Mouse (Mus musculus) c-Kit-positive CD71-positive TER-119-positive erythroid progenitor cells, embryonic 14.5 days (primary cell): Measurements from ENCODE around the gene Grm1.
"Not testable (repeated sequence)": the region's sequence is repeated elsewhere in the genome, so short reads cannot be mapped to it uniquely, and the experiment has no call there.

ENCODE experiments used
- DNase-seq: peaks from one replicate; pipeline ENCODE4 v3.0.0-alpha.2; 2013; ENCODE audit warnings: low spot score

Gene Grm1

DNA sequence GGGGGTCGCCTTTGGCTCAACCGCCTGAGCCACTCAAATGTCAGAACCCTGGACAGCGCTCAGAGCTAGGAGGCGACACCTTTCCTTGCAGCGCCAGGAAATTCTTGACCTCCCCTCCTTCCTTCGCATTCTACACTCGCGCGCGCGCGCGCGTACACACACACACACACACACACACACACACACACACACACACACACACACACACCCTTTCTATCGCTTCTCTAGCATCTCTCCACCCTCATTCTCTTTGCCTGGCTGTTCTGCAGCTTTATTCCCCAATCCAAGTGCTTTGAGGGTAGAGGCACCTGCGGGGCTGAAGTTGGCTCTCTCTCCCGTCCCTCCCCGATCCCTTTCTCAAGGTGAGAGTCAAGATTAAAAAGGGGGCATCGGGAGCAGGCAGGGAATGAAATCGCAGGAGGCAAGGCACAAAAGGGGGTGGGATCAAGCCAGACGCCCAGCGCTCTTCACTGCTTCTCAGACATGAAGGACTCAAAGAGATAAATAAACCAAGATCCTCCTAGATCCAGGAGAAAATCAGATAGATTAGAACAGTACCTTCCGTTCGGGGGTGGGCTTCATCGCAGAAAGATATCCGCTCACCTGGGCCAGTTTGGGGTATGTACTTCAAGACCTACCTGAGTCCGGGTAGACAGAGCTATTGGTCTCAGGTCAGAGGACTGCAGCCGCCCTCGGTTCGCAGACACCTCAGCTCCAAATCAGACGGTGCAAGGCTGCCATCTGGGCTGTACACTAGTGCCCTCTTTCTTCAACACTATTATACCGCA is at the start of gene Grm1:
Gene Grm1 (minus strand): TSS at position 746 of the 788 bp plus-strand sequence.
- no peak for DNase-seq

DNA sequence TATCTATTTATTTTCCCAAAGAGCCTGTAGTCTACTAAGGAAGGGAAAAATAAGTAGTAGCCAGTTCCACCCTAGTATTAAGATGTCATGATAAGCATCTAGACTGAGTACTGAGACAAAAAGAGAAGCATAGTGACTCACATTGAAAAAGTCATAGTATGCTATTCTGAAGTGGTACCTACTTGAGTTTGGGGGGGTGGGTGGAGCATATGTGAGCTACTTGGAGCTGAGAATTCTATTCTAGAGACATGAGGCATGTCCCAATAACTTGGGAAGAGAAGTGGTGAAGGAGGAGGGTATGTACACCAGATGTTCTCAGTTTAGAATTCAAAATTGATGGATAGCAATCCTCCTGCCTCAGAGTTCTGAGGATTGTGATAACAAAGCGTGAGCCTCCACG is 39.6 kb upstream of the Grm1 start:
- no peak for DNase-seq

DNA sequence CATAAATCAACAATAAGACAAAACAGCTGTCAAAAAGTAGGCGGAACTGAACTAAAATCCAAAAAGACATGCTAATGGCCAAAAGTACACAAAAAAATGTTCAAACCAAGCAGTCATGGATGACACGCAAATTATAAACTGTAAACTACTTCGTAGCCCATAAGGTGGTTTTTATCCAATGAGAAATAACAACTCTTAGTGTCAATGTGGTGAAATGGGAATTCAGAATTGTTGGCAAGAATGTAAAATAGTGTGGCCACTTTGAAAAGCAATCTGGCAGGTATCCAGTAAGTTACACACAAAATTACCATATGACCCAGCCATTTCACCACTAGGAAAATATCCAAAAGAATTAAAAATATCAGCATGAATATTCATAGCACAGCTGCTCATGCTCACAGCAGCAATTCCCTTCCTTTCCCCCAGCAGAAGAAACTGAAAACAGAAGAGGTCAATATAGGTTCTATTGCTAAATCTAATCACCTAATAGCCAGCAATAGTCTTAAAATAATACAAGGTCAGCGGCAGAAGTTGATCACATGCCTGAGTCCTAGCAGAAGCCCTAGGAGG is 16.4 kb upstream of the Grm1 start:
- no peak for DNase-seq

DNA sequence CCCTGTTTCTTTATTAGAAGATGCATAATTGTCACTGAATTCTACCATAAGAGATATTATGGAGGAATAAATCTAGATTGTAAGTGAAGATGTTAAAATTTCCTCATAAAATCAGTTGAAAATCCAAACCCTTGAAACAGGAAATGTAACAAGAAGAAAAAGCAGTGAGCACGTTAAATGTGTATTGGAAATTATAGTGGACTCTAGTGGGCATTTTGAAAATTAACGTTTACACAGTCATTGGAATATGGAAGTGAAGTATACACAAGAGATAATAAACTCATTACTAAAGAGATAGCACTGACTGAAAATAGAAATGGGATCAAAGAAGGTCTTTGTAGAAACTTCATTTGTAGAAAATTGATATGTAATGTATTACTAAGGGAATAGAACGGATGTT is 4.2 kb upstream of the Grm1 start:
- no peak for DNase-seq

DNA sequence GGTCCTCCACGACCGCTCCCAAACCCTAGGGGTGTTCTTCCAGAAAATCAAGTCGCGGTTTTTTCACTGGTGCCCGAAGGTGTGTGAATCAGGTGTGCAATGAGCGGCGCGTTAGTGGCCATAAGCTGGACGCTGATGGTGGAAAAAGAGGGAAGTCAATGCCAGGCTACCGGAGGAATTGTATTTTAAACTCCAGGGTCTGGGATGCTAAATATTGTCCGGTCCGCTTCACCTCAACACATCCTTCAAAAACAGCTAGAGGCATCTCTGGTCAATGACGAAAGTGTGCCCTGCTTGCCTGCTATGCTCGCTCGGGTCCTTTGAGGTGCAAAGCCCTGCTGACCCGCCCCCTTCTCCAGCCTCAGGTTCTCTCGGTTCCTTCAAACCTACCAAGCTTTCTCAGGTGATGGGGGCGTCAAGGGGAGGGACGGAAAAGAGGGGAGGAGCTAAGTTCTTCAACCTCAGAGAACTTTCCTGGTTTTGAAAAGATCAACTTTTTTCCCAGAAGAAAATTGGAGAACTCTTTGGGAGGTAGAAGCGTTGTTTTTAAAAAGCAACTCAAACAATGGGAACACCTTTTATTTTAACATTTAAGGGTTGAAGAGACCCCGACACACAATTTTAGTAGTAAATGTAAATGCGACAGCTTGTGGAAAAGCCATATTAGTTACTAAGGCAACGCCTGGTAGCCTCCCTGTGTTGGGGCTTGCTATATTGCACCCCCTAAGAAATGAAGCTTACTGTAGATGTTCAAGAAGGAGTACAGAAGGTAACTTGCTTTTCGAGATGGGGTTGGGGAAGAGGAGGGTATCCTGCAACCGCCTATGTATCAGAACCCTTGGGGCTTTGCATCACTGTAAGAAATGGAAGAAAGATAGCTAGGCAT is 1.2 kb downstream of the Grm1 start:
- no peak for DNase-seq

DNA sequence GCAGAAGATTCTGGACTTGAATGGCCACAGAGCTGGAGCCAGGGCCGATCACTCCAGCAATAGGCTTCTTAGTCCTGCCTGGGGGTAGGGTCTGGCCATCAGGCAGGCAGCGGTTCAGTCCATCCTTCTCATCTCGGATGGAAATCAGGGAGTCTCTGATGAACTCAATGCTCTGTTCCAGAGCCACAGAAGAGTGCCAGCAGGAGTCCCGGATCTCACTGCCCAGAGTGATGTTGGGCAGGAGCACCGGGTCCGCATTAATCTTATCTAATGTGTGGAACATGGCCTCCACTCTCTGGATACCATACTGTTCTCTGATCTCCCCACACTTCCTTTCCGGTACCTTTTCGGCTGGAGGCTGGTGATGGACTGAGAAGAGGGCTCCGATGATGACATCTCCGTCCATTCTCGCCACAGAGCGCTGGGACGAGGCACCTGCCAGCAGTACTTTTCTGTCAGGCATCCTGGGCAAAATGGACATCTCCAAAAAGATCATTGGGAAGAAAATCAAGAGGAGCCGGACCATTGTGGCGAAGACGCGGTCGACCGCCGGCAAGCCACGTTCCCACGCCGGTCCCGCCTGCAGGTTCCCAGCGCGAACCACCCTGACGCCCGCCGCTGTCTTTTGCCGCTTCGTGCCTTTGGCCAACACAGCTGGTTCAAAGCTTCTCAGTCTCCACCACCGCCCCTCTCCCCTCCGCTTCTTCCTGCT is 2.0 kb downstream of the Grm1 start:
- DNase-seq: no peak

DNA sequence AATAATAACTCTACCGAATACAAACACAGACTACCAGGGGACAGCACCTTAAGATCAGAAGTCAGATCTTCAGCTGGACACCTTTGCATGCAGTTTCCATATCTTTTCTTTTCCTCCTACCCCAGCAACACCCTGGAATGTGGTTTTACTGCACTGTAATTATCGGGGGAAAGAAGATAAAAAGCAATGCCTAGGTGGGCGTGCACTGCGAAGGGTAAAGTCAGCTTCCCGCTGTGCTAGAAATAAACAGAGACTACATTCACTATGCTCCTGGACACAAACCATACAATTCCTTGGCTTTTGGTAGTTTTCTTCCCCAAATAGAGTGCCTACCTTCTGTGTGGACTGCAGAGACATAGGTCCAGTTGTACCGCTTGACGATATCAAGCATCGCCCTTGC is 2.6 kb downstream of the Grm1 start:
- no peak for DNase-seq

DNA sequence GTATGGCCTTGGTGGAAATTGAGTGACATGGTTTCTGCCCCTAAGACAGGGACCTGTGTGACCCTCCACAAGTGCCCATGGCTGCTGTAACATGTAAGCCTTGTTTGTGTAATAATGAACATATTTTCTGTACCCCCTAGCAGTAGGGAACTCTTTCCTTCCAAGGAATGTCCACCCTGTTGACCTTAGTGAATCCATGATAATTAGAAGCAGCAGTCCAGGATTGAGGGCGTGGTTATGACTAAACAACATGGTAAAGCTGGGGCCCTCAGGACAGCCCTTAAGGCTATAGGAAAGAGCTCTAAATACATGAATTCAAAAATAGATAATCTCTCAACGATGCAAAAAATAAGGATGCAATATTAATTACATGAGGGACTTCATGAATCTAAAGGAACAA is 17.0 kb downstream of the Grm1 start:
- no peak for DNase-seq

DNA sequence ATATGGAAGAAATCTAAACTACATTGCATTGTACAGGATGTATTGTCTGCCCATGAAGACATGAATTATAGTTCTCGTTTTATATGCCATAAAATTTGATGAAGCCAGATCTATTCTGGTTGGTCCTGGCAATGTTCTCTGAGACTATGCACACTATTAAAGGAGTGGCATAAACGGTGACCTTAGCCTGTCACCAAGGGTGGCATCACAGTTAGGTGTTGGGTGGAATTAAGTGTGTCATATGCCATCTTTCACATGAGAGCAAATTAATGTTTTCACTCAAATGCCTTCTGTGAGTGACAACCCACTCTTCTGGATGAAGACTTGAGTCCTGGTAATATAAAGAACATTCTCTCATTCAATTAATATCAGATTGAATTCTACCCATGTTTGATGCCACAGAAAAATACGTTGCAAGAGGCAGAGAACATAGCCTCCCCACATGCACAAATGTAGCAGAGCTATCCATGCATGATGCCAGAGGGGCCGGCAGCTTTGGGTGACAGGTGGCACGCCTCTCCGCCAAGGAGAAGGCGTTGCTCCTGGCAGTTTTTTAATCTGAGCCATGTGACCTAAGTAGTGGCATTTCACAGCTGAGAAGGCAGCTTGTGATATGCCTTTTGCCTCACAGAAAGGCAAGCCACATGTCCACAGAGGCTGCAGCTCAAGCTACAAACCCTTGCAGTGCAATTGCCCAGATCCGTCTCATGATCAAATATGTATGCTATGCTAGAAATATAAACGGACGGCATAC is 20.7 kb downstream of the Grm1 start:
- no peak for DNase-seq

DNA sequence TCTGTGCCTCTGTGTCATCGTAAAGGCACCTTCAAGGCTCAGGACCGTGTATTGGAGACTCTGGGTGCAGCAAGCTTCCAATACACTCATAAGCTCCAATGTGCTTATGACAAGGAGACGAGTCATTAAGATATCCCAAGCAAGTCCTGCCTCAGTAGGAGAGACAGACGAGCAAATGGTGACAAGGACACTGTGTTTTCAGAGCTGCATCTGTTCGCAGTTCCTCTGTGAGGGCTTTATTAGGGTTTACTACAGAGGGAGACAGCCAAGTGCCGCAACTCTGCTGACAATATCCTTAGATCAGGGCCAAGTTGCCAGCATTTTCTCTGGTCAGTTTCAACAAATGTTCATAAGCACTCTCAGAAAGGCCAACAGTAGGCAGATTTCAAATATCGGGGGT is 32.8 kb downstream of the Grm1 start:
- DNase-seq: no peak

DNA sequence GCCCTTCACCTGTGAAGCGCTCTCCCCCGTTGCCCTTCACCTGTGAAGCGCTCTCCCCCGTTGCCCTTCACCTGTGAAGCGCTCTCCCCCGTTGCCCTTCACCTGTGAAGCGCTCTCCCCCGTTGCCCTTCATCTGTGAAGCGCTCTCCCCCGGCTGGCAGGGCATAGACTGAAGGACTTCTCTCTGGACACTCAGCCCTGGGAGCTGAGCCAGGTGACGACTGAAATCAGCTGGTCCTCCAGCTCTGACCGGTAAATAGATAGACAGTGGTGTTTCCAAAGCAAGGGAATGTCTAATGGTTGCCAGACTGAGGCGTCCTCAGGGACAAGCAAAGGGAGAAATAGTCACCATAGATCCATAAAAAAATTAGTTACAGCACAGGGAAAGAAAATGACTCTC is 36.7 kb downstream of the Grm1 start:
- DNase-seq: not testable (repeated sequence)

DNA sequence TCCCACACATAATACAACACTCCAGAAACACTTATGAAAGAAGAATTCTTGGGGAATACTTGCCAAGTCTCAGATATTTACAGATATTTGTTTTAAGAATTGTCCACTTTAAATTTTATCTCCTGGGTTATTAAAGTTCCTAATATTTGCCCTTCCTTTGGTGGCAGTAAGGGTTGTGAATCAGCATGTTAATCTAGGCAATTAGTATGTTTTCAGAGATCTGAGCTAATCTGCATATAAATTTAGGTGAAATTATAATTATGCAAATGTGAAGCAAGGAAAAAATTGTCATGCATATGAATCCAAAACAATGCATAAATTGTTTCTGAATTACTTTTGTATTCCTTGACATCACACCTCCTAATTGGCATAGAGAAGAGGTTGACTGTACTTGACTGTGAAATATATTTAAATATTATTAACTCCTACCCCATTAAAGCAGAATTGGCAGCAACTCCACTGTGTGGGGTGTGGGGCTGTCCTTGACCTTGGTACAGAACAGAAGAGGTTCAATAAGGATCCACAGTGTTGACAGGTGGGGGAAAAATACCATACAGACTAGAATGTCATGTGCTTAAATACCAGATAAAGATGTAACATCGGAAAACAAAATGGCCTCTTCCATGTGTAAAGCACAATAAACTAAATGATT is 37.6 kb downstream of the Grm1 start:
- DNase-seq: no peak

DNA sequence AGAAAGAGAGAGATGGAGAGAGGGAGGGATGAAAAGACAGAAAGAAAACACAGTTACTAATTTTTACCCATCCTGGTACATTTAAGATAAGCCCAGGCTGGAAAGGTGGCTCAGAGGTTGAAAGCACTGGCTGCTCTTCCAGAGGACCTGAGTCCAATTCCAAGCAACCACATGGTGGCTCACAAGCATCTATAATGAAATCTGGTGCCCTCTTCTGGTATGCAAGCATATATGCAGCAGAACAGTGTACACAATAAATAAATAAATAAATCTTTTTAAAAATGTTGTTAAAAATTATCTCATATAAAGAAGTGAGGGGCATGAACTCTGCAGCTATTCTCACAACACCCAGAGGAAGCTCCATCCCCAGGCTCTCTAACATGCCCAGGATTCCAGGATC is 42.8 kb downstream of the Grm1 start:
- DNase-seq: no peak

DNA sequence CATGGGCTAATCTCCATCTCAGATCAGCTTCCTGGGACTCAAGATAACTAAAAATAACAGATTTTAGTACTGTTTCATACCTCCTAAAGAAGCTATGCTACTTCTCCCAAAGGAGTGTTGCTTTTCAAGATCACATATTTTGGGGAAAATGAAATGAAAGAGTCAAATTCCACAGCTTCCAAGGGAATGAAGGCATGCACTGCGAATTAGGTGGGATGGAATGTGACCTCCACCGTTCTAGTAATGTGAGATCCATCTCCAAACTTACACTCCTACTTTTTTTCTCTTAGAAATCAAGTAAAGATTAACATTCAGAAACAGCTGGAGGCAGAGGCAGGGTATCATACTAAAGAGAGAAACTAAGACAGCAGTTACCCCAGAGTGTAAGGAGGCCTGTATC is 49.9 kb downstream of the Grm1 start:
- DNase-seq: no peak

DNA sequence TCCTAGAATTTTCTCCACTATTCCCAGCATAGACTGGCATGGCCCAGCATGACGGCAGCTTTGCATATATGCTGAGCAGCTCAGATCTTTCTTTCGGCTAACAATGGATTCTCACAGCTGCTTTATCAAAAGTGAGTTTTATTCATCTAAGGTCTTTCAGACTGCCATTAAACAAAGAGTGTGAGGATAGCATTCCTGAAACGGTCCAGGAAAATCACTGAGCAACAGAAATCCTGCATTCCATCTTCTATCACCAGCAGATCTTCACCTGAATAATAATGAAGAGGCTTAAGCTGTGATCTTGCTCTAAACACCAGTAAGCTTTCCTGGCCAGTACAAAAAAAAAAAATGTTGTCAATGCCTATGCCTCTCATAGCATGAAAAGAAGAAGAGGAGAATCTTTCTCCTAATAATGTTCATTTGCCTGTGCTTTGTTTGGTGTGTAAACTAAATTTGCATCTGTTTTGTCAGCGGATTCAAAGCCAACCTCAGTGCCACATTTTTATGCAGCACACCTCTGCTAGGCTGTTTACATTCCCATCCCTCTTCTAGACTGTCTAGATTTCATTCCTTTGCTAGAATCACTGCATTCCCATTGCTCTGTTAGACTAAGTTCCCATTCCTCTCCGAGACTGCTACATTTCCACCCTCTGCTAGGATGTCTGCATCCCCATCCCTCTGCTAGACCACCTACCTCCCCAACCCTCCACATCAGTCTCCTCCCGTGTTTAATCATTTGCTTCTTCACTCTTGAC is 56.2 kb downstream of the Grm1 start:
- DNase-seq: no peak

DNA sequence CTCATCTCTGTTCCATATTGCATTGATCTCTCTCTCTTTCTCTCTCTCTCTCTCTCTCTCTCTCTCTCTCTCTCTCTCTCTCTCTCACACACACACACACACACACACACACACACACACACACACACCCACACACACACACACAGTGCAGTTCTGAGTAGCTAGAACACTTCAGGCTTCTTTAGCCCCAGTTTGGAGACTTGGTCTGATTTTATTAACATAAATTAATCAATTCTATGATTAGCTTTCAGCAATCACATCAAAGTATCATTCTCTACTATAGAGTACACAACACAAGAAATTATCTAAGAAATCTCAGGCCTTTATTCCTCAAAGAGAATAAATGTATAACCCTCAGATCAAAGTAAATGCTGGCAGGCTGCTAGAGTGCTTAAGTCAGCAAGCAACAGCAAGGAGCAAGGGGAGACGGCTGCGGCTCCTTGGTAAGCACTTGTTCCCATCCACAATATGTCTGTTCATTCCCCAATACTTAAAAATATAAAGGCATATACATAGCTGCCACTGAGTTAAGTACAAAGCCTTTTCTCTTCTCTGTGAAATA is 63.1 kb downstream of the Grm1 start:
- no peak for DNase-seq

DNA sequence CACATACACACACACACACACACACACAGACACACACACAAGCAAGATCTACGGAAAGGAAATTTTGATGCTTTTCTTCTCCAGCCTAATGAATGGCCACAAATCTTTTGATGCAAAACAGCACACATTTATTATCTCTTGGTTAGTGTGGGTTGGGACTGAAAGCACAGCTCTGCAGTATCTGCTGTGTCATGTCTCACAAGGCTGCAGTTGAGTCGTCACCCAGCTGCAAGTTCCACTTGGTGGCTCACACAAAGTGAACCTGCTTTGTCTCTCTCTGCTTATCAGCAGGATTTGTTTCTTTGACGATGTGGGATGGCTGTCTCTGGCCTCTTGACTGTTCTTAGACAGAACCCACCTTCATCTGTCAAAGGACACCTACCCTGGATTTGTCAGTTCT is 68.5 kb downstream of the Grm1 start:
- no peak for DNase-seq

DNA sequence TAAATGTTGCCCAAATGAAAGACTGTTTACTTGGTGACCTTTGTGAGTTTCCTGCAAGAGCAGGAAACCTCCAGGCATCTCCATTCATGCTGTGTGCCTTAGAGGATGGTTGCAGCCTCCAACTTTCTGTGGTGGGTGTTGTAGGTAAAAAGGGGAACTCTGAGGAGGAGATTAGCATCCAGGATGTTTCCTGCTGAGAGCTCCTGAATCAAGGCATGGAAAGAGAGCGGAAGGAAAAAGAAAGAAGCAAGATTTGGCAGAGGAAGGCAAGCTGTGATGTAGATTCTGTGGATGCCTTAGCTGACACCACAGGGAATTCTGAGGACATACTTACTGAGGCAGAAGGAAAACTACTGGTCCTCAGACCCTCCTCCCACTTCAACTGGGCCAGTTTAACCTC is 85.4 kb downstream of the Grm1 start:
- DNase-seq: no peak

DNA sequence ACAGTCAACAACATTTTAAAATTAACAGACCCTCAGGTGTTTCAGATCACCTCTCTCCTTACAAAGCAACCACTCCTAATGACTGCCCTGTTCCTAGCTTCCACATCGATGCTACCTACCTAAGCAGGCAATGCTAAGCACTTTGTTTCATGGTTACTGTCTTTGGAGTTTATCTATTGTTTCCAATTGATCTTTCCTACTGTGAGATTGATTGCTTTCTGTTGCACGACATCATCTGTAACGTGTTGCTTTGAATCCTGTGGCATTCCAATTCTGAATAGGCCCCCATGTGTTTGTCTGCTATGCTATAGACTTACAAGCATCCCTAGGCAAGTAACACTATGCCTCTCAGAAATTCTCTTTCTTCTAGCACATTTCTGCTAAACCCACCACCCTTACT is 90.4 kb downstream of the Grm1 start:
- no peak for DNase-seq

DNA sequence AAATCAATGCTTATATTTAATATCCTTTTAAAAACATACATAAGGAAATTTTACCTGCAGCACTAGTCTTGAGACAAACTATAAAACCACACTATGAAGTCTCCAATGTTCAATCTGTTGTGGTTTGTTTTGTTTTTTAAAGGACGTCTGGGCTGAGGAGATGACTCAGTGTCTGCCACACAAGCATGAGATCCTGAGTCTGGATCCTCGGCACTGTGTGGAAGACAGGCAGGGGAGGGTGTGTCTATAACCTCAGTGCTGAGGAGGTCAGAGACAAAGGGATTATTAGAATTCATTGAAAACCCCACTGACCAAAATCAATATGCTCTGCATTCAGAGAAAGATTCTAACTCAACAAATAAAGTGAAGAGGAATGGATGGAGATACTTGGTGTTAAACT is 110.8 kb downstream of the Grm1 start:
- no peak for DNase-seq
